ENCODE assay signal across 24 mouse cellular contexts in genomic region chr7:52583135-52583534, GRCm38 (mm10).
DNase-seq lines count a peak whose midpoint lies in the region; ATAC-seq and TF ChIP-seq lines count a peak whose summit lies in the region.
"Had no signal": no experiment of that assay in that cellular context is flagged by ENCODE, and none has a peak within 500 bp of the region (broad histone marks: within the 10 kb centered on the region; RNA-seq: fewer than 3 reads in every experiment).

No protein-coding gene starts in this region.

- H3K4me1 ChIP-seq in hindbrain, embryonic 12.5 days: no peaks in the 10 kb centered on the region
- no peaks in the 10 kb centered on the region for H3K4me1 ChIP-seq in hindbrain, postnatal 0 days (ENCODE audit: insufficient read depth, low read length)
- H3K4me1 ChIP-seq in embryonic facial prominence, embryonic 15.5 days: no peaks in the 10 kb centered on the region
- H3K4me1 ChIP-seq: embryonic facial prominence, embryonic 12.5 days; heart, embryonic 15.5 days; intestine, embryonic 15.5 days; limb, embryonic 12.5 days; liver, embryonic 13.5 days; midbrain, embryonic 12.5 days; neural tube, embryonic 12.5 days had no signal

- no peaks in the 10 kb centered on the region for H3K9me3 ChIP-seq in hindbrain, embryonic 12.5 days (replicated peaks)
- H3K9me3 ChIP-seq in hindbrain, postnatal 0 days (ENCODE audit: low read length): no peaks in the 10 kb centered on the region
- H3K9me3 ChIP-seq in embryonic facial prominence, embryonic 15.5 days (replicated peaks): no peaks in the 10 kb centered on the region
- H3K9me3 ChIP-seq: embryonic facial prominence, embryonic 12.5 days; heart, embryonic 15.5 days; intestine, embryonic 15.5 days; limb, embryonic 12.5 days; liver, embryonic 13.5 days; midbrain, embryonic 12.5 days; neural tube, embryonic 12.5 days had no signal

- ATAC-seq in hindbrain, embryonic 12.5 days (ENCODE audit: low FRiP score): 0 out of 2 replicates have a peak, but pooled peaks have one; percentile 52
- ATAC-seq in hindbrain, postnatal 0 days: no peak
- 0 out of 2 replicates have a peak, but pooled peaks have one; percentile 65 for ATAC-seq in embryonic facial prominence, embryonic 15.5 days (ENCODE audit: insufficient number of reproducible peaks, low FRiP score, low TSS enrichment, low read depth)
- ATAC-seq: intestine, embryonic 15.5 days had no signal

- WGBS in hindbrain, embryonic 12.5 days: 72% methylated on average over 2 of the region's 2 CpGs
- 38% methylated on average over 2 of the region's 2 CpGs for whole genome bisulfite sequencing in hindbrain, postnatal 0 days
- WGBS in embryonic facial prominence, embryonic 15.5 days: 45% methylated on average over 2 of the region's 2 CpGs

- no peak overlapping the region for H3K4me3 ChIP-seq in hindbrain, embryonic 12.5 days
- no peak overlapping the region for H3K4me3 ChIP-seq in hindbrain, postnatal 0 days (ENCODE audit: low read length)
- no peak overlapping the region for H3K4me3 ChIP-seq in embryonic facial prominence, embryonic 15.5 days (replicated peaks)
- H3K4me3 ChIP-seq: embryonic facial prominence, embryonic 12.5 days; gastrocnemius, adult 2 months; heart, embryonic 15.5 days; intestine, embryonic 15.5 days; limb, embryonic 12.5 days; liver, embryonic 13.5 days; midbrain, embryonic 12.5 days; neural tube, embryonic 12.5 days had no signal

- no peaks in the 10 kb centered on the region for H3K36me3 ChIP-seq in hindbrain, embryonic 12.5 days
- no peaks in the 10 kb centered on the region for H3K36me3 ChIP-seq in hindbrain, postnatal 0 days (ENCODE audit: insufficient read depth, low read length)
- no peaks in the 10 kb centered on the region for H3K36me3 ChIP-seq in embryonic facial prominence, embryonic 15.5 days
- H3K36me3 ChIP-seq: embryonic facial prominence, embryonic 12.5 days; heart, embryonic 15.5 days; intestine, embryonic 15.5 days; limb, embryonic 12.5 days; liver, embryonic 13.5 days; midbrain, embryonic 12.5 days; neural tube, embryonic 12.5 days had no signal

- no peak overlapping the region for H3K9ac ChIP-seq in hindbrain, embryonic 12.5 days
- H3K9ac ChIP-seq in hindbrain, postnatal 0 days (replicated peaks; ENCODE audit: low read length): no peak overlapping the region
- no peak overlapping the region for H3K9ac ChIP-seq in embryonic facial prominence, embryonic 15.5 days
- H3K9ac ChIP-seq: embryonic facial prominence, embryonic 12.5 days; heart, embryonic 15.5 days; intestine, embryonic 15.5 days; limb, embryonic 12.5 days; liver, embryonic 13.5 days; lung, embryonic 14.5 days; midbrain, embryonic 12.5 days; neural tube, embryonic 12.5 days had no signal

- no peak overlapping the region for H3K27ac ChIP-seq in hindbrain, embryonic 12.5 days
- no peak overlapping the region for H3K27ac ChIP-seq in hindbrain, postnatal 0 days
- H3K27ac ChIP-seq in embryonic facial prominence, embryonic 15.5 days (replicated peaks): no peak overlapping the region
- H3K27ac ChIP-seq: embryonic facial prominence, embryonic 12.5 days; gastrocnemius, adult 2 months; heart, embryonic 15.5 days; intestine, embryonic 15.5 days; limb, embryonic 12.5 days; liver, embryonic 13.5 days; midbrain, embryonic 12.5 days; neural tube, embryonic 12.5 days had no signal

- H3K4me2 ChIP-seq in hindbrain, embryonic 12.5 days (replicated peaks): no peak overlapping the region
- no peak overlapping the region for H3K4me2 ChIP-seq in hindbrain, postnatal 0 days (ENCODE audit: low read depth, low read length)
- H3K4me2 ChIP-seq in embryonic facial prominence, embryonic 15.5 days (replicated peaks): no peak overlapping the region
- H3K4me2 ChIP-seq: embryonic facial prominence, embryonic 12.5 days; heart, embryonic 15.5 days; intestine, embryonic 15.5 days; limb, embryonic 12.5 days; liver, embryonic 13.5 days; lung, embryonic 14.5 days; midbrain, embryonic 12.5 days; neural tube, embryonic 12.5 days had no signal

- DNase-seq in cerebellum, postnatal 14 days: peak; percentile 37 to 56
- DNase-seq in cerebellum, adult 8-10 months: no peak
- DNase-seq in hindbrain, postnatal 0 days (ENCODE audit: low spot score): no peak
- DNase-seq in layer of hippocampus, postnatal 14 days (ENCODE audit: low spot score in 2 of 2): peak; percentile 2 to 52
- no peak for DNase-seq in layer of hippocampus, adult 8-10 months (ENCODE audit: low spot score in 2 of 2)
- DNase-seq in lung, adult 18-20 months: no peak
- DNase-seq: adrenal gland, postnatal 14 days; cerebellum, adult 9-10 months; gastrocnemius, adult 2 months; heart, postnatal 4 days; kidney, adult 8-10 months; liver, embryonic 13.5 days; lung, embryonic 14.5 days; retina, postnatal 1 day; right cerebral cortex, postnatal 25 days; spleen, adult 18-20 months had no signal

- no peaks in the 10 kb centered on the region for H3K27me3 ChIP-seq in hindbrain, embryonic 12.5 days
- H3K27me3 ChIP-seq in hindbrain, postnatal 0 days (ENCODE audit: insufficient read depth, low read length): no peaks in the 10 kb centered on the region
- no peaks in the 10 kb centered on the region for H3K27me3 ChIP-seq in embryonic facial prominence, embryonic 15.5 days
- H3K27me3 ChIP-seq: embryonic facial prominence, embryonic 12.5 days; heart, embryonic 15.5 days; intestine, embryonic 15.5 days; limb, embryonic 12.5 days; liver, embryonic 13.5 days; midbrain, embryonic 12.5 days; neural tube, embryonic 12.5 days had no signal

- no peak for TF ChIP-seq CTCF in hindbrain, postnatal 0 days (IDR thresholded peaks at IDR 0.05; ENCODE audit: low read depth)

Comparison
In these comparisons a context has a peak if more than half of its experiments do, and no peak if none do; other contexts are left out.
1. DNase-seq: peak in cerebellum, postnatal 14 days (2 of 2) and layer of hippocampus, postnatal 14 days (2 of 2); none in cerebellum, adult 8-10 months (single experiment), hindbrain, postnatal 0 days (single experiment), layer of hippocampus, adult 8-10 months (0 of 2) and lung, adult 18-20 months (0 of 2).